Mouse (Mus musculus): ENCODE results near the gene Rpl6. TPM values are rescaled to one million over a fixed set of nuclear protein-coding genes. Genes with fewer than 3 reads are reported as not detected.
"Not testable (repeated sequence)": the region's sequence is repeated elsewhere in the genome, so short reads cannot be mapped to it uniquely, and the experiment has no call there.

Gene Rpl6
- polyA plus RNA-seq, 1 experiment from 2014 or later, result 673 TPM

- DNase-seq (no peak), ATAC-seq (ENCODE audit: insufficient read depth) (no peak)
- Histone ChIP-seq H3K36me3 (ENCODE audit: insufficient read depth) (no peaks in the 10 kb centered on the region), H3K4me2 (no peak overlapping the region), H3K4me3 (ENCODE audit: low read depth, low read length) (no peak overlapping the region), H3K9ac (no peak overlapping the region), H3K27me3 (ENCODE audit: insufficient read depth, low read length) (no peaks in the 10 kb centered on the region), H3K9me3 (ENCODE audit: low read depth, low read length) (no peaks in the 10 kb centered on the region), H3K27ac (ENCODE audit: low read depth) (no peak overlapping the region), H3K4me1 (ENCODE audit: insufficient read depth) (no peaks in the 10 kb centered on the region)
- TF ChIP-seq CTCF (IDR thresholded peaks at IDR 0.05; ENCODE audit: low read depth), result no peak
- WGBS, result 40% methylated on average over 5 of the region's 5 CpGs
Measured at GRCm38 (mm10) chr5:121196764-121197163, 7.5 kb upstream of the Rpl6 start.

DNA sequence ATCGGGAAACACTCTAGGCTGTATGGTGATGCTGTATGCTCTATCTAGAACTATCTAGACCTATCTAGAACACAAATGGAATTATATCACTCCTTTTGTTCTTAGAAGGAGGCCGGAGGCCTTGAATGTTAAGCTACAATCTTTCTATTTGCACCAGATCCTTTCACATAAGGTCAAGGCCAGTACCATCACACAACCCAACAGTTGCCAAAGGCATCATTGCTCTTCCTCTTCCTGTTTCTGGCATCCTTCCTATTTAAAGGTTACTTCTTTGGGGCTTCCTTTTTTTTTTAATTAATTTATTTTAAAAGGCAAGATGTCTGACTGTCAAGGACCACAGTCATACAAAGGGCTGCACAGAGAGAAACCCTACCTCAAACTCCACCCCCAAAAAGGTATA is 6.9 kb upstream of the Rpl6 start:
- TF ChIP-seq CTCF (IDR thresholded peaks at IDR 0.05; ENCODE audit: low read depth), result no peak
- Histone ChIP-seq H3K4me3 (ENCODE audit: low read depth, low read length) (no peak overlapping the region), H3K27me3 (ENCODE audit: insufficient read depth, low read length) (no peaks in the 10 kb centered on the region), H3K4me2 (no peak overlapping the region), H3K9me3 (ENCODE audit: low read depth, low read length) (no peaks in the 10 kb centered on the region), H3K4me1 (ENCODE audit: insufficient read depth) (no peaks in the 10 kb centered on the region), H3K9ac (no peak overlapping the region), H3K27ac (ENCODE audit: low read depth) (no peak overlapping the region), H3K36me3 (ENCODE audit: insufficient read depth) (no peaks in the 10 kb centered on the region)
- WGBS, result 79% methylated on average over 2 of the region's 2 CpGs
- no peak for ATAC-seq (ENCODE audit: insufficient read depth)
- no peak for DNase-seq

DNA sequence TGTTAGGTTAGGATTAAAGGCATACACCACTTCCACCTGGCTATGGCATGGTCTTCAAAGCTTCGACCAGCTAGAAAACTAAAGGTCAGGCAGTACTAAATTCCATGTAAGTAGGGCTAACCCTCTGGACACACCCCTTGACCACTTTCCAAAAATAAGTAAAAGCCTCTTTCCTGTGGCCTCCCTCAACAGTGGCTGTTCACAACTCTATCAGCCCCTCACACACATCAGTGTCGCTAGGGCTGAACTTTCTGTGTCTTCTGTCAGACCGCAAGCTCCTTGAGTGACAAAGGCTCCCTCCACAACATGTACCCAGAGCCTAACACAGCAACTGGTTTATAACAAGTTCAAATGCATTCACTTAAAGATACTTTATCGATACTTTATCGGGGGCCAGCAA is 5.9 kb upstream of the Rpl6 start:
- no peak for ATAC-seq (ENCODE audit: insufficient read depth)
- WGBS, result 74% methylated on average over 5 of the region's 5 CpGs
- Histone ChIP-seq H3K4me2 (no peak overlapping the region), H3K9me3 (ENCODE audit: low read depth, low read length) (no peaks in the 10 kb centered on the region), H3K27me3 (ENCODE audit: insufficient read depth, low read length) (no peaks in the 10 kb centered on the region), H3K36me3 (ENCODE audit: insufficient read depth) (no peaks in the 10 kb centered on the region), H3K27ac (ENCODE audit: low read depth) (no peak overlapping the region), H3K4me1 (ENCODE audit: insufficient read depth) (no peaks in the 10 kb centered on the region), H3K4me3 (ENCODE audit: low read depth, low read length) (no peak overlapping the region), H3K9ac (no peak overlapping the region)
- no peak for DNase-seq
- TF ChIP-seq CTCF (IDR thresholded peaks at IDR 0.05; ENCODE audit: low read depth), result no peak

GRCm38 (mm10) chr5:121201739-121202138 is 2.5 kb upstream of the Rpl6 start:
- Histone ChIP-seq H3K4me3 (ENCODE audit: low read depth, low read length) (no peak overlapping the region), H3K9me3 (ENCODE audit: low read depth, low read length) (no peaks in the 10 kb centered on the region), H3K9ac (no peak overlapping the region), H3K36me3 (ENCODE audit: insufficient read depth) (peaks cover 13% of the 10 kb centered on the region), H3K27ac (ENCODE audit: low read depth) (no peak overlapping the region), H3K4me1 (ENCODE audit: insufficient read depth) (peaks cover 9% of the 10 kb centered on the region), H3K27me3 (ENCODE audit: insufficient read depth, low read length) (no peaks in the 10 kb centered on the region), H3K4me2 (no peak overlapping the region)
- DNase-seq, result peak; percentile 86
- ATAC-seq (ENCODE audit: insufficient read depth), result no peak
- 47% methylated on average over 3 of the region's 3 CpGs for WGBS
- TF ChIP-seq CTCF (IDR thresholded peaks at IDR 0.05; ENCODE audit: low read depth), result peak; percentile 58

DNA sequence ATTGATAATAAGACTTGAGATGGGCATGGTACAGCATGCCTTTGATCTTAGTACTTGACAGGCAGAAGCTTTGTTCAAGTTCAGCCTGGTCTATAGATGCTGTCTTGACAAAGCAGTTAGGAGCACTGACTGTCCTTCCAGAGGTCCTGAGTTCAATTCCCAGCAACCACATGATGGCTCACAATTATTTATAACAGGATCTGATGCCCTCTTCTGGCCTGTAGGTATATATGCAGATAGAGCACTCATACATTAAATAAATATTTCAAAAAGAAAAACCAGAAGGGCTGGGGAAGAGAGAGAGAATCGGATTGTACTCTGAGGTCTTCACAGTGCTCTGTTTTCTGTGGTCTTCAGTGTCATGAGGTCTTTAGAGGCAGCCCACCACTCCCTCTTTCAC is 1.8 kb upstream of the Rpl6 start:
- TF ChIP-seq CTCF (IDR thresholded peaks at IDR 0.05; ENCODE audit: low read depth), result 0 out of 2 replicates have a peak, but pooled peaks have one; percentile 7
- Histone ChIP-seq H3K4me2 (no peak overlapping the region), H3K4me3 (ENCODE audit: low read depth, low read length) (no peak overlapping the region), H3K27me3 (ENCODE audit: insufficient read depth, low read length) (no peaks in the 10 kb centered on the region), H3K36me3 (ENCODE audit: insufficient read depth) (peaks cover 20% of the 10 kb centered on the region), H3K27ac (ENCODE audit: low read depth) (no peak overlapping the region), H3K9ac (no peak overlapping the region), H3K4me1 (ENCODE audit: insufficient read depth) (peaks cover 9% of the 10 kb centered on the region), H3K9me3 (ENCODE audit: low read depth, low read length) (no peaks in the 10 kb centered on the region)
- no peak for ATAC-seq (ENCODE audit: insufficient read depth)
- DNase-seq, result no peak
- WGBS, result 79% methylated on average over 1 of the region's 1 CpGs

- Histone ChIP-seq H3K9ac (peak overlapping the region; percentile 98), H3K36me3 (ENCODE audit: insufficient read depth) (peaks cover 52% of the 10 kb centered on the region), H3K4me3 (ENCODE audit: low read depth, low read length) (peak overlapping the region; percentile 98), H3K4me2 (peak overlapping the region; percentile 77)
- not testable (repeated sequence) for H3K4me1 ChIP-seq (ENCODE audit: insufficient read depth); H3K9me3 ChIP-seq (ENCODE audit: low read depth, low read length); H3K27ac ChIP-seq (ENCODE audit: low read depth); H3K27me3 ChIP-seq (ENCODE audit: insufficient read depth, low read length); DNase-seq; ATAC-seq (ENCODE audit: insufficient read depth)
- 59% methylated on average over 8 of the region's 10 CpGs for WGBS
Measured at GRCm38 (mm10) chr5:121205537-121206130, 1.4 kb downstream of the Rpl6 start.

DNA sequence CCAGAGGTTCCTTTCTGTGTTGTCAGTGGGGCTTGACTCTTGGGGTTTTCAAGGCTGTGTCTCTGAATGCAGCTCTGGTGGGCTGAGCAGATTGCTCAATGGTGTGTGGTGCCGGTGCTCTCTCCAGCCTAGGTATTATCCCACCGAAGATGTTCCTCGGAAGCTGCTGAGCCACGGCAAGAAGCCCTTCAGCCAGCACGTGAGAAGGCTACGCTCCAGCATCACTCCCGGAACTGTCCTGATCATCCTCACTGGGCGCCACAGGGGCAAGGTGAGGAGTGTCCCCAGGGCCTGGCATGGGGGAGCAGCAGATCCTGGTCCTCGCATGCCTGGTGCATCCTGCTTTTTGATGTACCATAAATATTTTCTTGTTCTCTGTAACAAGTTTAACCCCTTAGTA is 2.3 kb downstream of the Rpl6 start:
- no peak for DNase-seq
- 69% methylated on average over 9 of the region's 9 CpGs for WGBS
- peak overlapping the region; percentile 98 for H3K4me3 ChIP-seq (ENCODE audit: low read depth, low read length)
- no peak overlapping the region for H3K27ac ChIP-seq (ENCODE audit: low read depth)
- no peak for TF ChIP-seq CTCF (IDR thresholded peaks at IDR 0.05; ENCODE audit: low read depth)
- ATAC-seq (ENCODE audit: insufficient read depth), result no peak
- H3K27me3 ChIP-seq (ENCODE audit: insufficient read depth, low read length), result no peaks in the 10 kb centered on the region
- peaks cover 9% of the 10 kb centered on the region for H3K4me1 ChIP-seq (ENCODE audit: insufficient read depth)
- H3K4me2 ChIP-seq, result peak overlapping the region; percentile 77
- peaks cover 61% of the 10 kb centered on the region for H3K36me3 ChIP-seq (ENCODE audit: insufficient read depth)
- peak overlapping the region; percentile 98 for H3K9ac ChIP-seq
- H3K9me3 ChIP-seq (ENCODE audit: low read depth, low read length), result no peaks in the 10 kb centered on the region

Measured in lung, embryonic 14.5 days (tissue).